Mouse (Mus musculus) kidney, embryonic 16.5 days (tissue): ENCODE results near the gene Zfp36l1. TPM values are rescaled to one million over a fixed set of nuclear protein-coding genes. Genes with fewer than 3 reads are reported as not detected.

ENCODE experiments used
- ATAC-seq: fragments of 200-750 bp; cut with Nextera tagmentation; 2 replicates; pipeline ENCODE4 v1.8.0; 2017; ENCODE audit warnings: moderate TSS enrichment; ENCODE audit not compliant: low FRiP score, low TSS enrichment
- H3K27ac ChIP-seq: fragments of 300-500 bp; sonication (generic); 2 replicates; pipeline ENCODE4 v1.5.1; 2014; ENCODE audit warnings: low read length
- H3K27me3 ChIP-seq: fragments of 300-500 bp; sonication (generic); 2 replicates; pipeline ENCODE4 v1.6.1; 2014; ENCODE audit warnings: low read length, control low read depth, mixed read lengths; ENCODE audit not compliant: insufficient read depth
- H3K36me3 ChIP-seq: fragments of 300-500 bp; sonication (generic); 2 replicates; pipeline ENCODE4 v1.6.1; 2014; ENCODE audit warnings: low read length, control low read depth, mixed read lengths; ENCODE audit not compliant: insufficient read depth
- H3K4me1 ChIP-seq: fragments of 300-500 bp; sonication (generic); 2 replicates; pipeline ENCODE4 v1.6.1; 2014; ENCODE audit warnings: low read length, control low read depth, mixed read lengths; ENCODE audit not compliant: insufficient read depth
- H3K4me2 ChIP-seq: fragments of 300-500 bp; sonication (generic); replicated peaks from 2 replicates; pipeline ENCODE4 v1.6.1; 2014; ENCODE audit warnings: low read depth, low read length
- H3K4me3 ChIP-seq: fragments of 300-500 bp; sonication (generic); 2 replicates; pipeline ENCODE4 v1.5.1; 2014; ENCODE audit warnings: mild to moderate bottlenecking, low read length
- H3K9ac ChIP-seq: fragments of 300-500 bp; sonication (generic); replicated peaks from 2 replicates; pipeline ENCODE4 v1.6.1; 2014; ENCODE audit warnings: low read length
- H3K9me3 ChIP-seq: fragments of 300-500 bp; sonication (generic); 2 replicates; pipeline ENCODE4 v1.6.1; 2016; ENCODE audit warnings: low read length, control low read depth
- WGBS: fragments of 180-500 bp; shearing (Covaris S2); extraction: QIAGEN DNeasy Blood & Tissue Kit; methylation state at CpG from one replicate; pipeline ENCODE4 v1.1.7; 2014; 5-methylcytosine and 5-hydroxymethylcytosine counted together
- polyA plus RNA-seq: library from polyadenylated mRNA; unstranded; fragments of >200 nt; fragmentation: Nextera tagmentation; extraction: Ambion mirVana; gene quantifications from 2 replicates; pipeline ENCODE4 v1.2.1, GENCODE M21; 2015

The Zfp36l1 gene
- polyA plus RNA-seq, 1 experiment from 2014 or later: 130 TPM

DNA sequence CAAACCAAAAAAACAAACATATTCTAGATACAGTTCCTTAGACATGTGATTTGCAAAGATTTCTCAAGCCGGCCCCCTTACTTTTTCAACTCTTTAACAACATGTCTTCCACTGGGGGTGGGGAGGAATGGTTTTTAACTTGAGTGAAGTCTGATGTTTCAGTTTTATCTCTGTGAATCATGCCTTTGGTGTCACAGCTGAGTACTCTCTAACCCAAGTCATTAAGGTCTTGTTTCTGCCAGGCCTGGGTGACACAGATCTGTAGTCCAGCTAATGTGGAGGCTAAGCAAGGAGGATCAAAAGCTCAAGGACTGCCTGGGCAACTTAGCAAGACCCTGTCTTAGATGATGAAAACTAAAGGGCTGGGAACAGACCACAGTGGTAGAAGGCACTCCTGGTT, 5.8 kb upstream of the Zfp36l1 start:
- peak overlapping the region; percentile 83 for H3K27ac ChIP-seq

DNA sequence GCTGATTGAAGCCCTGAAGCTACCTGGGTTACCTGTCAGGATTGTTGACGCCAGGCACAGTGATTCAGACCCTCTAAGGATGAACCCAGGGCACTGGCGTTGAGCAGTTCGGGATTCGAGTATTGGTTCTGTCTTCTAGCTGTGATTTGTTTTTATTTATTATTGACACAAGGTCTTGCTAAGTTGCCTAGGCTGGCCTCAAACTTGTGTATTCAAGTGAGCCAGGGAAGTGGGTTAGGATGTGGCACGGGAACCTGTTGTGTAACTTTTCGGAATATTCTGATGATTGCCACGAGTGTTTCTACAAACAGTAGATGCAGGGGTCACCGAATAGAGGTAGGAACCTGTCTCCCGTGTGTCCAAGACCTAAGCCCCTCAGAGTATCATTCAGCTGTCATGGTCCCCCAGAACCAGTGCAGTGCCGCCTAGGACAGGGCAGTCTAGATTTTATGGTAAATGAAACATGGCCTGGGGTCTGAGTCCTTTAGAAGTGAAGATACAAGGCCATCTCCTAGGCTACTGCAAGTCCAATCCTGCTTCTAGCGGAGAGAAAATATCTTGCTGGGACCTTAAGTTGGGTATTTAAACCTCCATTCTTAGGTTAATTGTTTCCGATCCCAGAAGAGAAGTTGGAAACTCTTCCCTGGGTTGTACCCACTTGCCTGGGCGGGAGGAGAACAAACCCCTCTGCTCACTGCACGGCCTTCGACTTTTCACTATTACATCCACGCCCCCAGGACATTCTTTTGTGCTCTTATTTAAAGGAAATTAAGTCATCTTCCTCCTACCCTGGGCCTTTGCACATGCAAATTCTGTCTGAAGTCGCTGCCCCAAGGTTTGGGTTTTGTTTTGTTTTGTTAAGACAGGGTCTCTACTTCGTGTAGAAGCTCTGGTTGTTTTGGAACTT, 3.6 kb upstream of the Zfp36l1 start:
- Histone ChIP-seq H3K9me3 (peaks cover 5% of the 10 kb centered on the region), H3K4me1 (peaks cover 35% of the 10 kb centered on the region), H3K4me2 (peak overlapping the region; percentile 90), H3K9ac (peak overlapping the region; percentile 92), H3K27ac (peak overlapping the region; percentile 100), H3K4me3 (peak overlapping the region; percentile 94), H3K27me3 (no peaks in the 10 kb centered on the region), H3K36me3 (peaks cover 16% of the 10 kb centered on the region)
- no peak for ATAC-seq
- 43% methylated on average over 18 of the region's 18 CpGs for WGBS

More for the DNA sequence above, 5.8 kb upstream of the Zfp36l1 start:
- Histone ChIP-seq H3K4me1 (peaks cover 49% of the 10 kb centered on the region), H3K9ac (no peak overlapping the region; the same call in 1 of the 2 replicates), H3K9me3 (peaks cover 5% of the 10 kb centered on the region), H3K27me3 (no peaks in the 10 kb centered on the region), H3K4me2 (no peak overlapping the region), H3K36me3 (peaks cover 16% of the 10 kb centered on the region), H3K4me3 (no peak overlapping the region)
- WGBS: 43% methylated on average over 1 of the region's 1 CpGs
- ATAC-seq: no peak

DNA sequence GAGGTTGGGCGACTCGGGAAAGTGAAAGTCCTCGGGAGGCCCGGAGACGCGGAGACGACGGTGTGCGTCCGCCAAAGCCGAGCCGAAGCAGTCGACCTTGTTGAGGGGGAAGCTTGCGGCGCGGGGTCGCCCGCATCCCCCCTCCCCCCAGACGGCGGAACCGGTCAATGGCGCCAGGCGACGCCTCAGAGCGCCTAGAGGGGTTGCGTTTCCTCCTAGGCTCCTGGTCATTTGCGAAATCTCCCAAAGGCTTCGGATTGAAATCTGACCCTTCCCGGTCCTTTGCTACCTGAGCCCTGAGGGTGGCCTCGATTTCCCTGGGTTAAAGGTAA, 3.0 kb upstream of the Zfp36l1 start:
- WGBS: 0% methylated on average over 29 of the region's 30 CpGs
- Histone ChIP-seq H3K4me2 (peak overlapping the region; percentile 90), H3K27ac (peak overlapping the region; percentile 100), H3K27me3 (no peaks in the 10 kb centered on the region), H3K36me3 (peaks cover 15% of the 10 kb centered on the region), H3K4me1 (peaks cover 35% of the 10 kb centered on the region), H3K9me3 (peaks cover 5% of the 10 kb centered on the region), H3K9ac (peak overlapping the region; percentile 92), H3K4me3 (peak overlapping the region; percentile 94)
- ATAC-seq: no peak; the same call in 1 of the 2 replicates

DNA sequence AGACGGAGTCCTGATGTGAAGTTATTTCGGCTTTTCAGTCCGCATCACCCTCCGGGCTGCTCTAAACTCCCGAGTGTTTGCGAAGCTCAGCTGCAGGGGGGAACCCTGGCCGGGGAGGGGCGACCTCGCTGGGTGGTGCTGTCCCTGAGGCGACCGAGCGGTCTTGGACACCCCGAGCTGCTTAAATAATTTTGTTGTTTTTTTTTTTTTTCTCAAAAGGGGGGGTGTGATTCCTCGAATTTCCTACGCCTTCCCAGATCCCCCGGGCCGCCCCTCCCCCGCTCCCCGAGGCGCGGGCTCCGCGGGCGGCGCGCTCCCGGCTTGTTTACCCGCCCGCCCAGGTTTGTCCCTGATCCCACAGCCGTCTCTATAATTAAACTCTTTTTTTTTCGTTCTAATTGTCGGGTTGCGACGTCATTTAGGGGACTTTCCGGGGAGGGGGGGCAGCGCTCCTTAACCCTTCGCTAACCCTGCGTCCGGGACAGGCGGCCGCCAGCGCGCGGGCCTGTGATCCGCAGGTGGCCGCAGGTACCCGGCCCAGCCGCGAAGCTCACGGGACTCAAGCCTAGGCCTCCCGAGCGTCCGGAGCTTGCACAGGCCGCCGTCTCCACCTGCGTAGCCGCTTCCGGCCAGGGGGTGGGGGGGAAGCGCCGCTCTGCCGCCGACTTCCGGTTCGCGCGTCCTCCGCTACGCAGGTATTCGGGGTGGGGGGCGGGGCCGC, 2.5 kb upstream of the Zfp36l1 start:
- Histone ChIP-seq H3K9me3 (peaks cover under 1% of the 10 kb centered on the region), H3K9ac (peak overlapping the region; percentile 92), H3K4me2 (peak overlapping the region; percentile 90), H3K4me3 (peak overlapping the region; percentile 94), H3K27me3 (no peaks in the 10 kb centered on the region), H3K36me3 (peaks cover 10% of the 10 kb centered on the region), H3K27ac (peak overlapping the region; percentile 100), H3K4me1 (peaks cover 35% of the 10 kb centered on the region)
- WGBS: under 1% methylated on average over 70 of the region's 71 CpGs
- peak; percentile 69 for ATAC-seq

DNA sequence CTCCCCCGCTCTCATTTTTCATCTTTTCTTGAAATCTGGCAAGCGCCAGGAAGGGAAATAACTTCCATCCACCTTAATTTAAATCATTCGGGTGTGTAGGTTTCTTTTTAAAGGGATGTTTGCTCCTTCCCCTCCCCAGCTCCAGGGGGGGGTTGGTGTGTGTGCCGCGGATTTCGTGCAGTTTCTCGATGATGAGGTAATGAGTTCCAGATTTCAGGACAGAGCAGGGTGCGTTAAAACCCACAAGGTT, 2.0 kb upstream of the Zfp36l1 start:
- peak overlapping the region; percentile 94 for H3K4me3 ChIP-seq
- 0% methylated on average over 8 of the region's 8 CpGs for WGBS
- H3K27me3 ChIP-seq: no peaks in the 10 kb centered on the region
- peak overlapping the region; percentile 100 for H3K27ac ChIP-seq
- no peaks in the 10 kb centered on the region for H3K9me3 ChIP-seq
- H3K4me2 ChIP-seq: peak overlapping the region; percentile 90
- no peak for ATAC-seq
- peaks cover 35% of the 10 kb centered on the region for H3K4me1 ChIP-seq
- peaks cover 8% of the 10 kb centered on the region for H3K36me3 ChIP-seq
- peak overlapping the region; percentile 92 for H3K9ac ChIP-seq

DNA sequence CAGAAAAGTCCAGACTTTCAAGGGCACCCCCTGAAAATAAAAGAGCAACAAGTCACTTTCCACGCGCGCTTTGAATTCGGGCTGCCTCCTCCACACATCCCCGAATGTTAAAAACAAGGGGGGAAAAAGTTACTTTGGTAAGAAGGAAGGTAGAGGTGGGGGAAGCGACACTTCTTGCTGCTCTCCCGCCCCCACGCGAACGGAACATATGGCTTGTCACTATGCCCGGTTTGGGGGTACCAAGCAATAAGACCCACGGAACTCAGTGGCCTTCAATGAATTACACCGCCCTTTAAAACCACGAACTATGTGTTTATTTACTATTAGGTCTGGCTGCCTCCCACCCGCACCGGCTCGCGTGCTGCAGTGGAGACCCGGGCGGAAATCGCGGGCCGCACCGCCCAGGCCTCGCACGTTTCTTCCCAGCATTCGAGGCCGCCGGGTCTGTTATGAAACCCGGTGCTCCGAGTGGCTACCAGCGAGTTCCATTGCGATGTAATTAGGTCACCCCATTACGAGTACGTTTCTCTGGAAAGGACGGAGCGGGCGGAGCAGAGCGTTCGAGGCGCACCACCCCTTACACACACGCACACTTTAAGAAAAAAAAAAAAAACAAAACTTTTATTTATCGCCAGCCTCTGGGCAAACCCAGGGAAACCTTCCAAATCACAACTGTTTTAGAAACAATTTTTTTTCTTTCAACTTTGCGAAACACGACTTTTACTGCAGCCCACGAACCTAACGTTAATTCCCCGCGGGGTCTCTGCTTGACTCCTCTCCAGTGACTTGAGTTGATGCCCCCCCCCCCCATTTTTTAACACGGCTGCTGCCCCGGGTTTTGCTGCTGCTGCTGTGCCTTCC, 1.4 kb upstream of the Zfp36l1 start:
- H3K4me2 ChIP-seq: peak overlapping the region; percentile 90
- H3K4me3 ChIP-seq: peak overlapping the region; percentile 94
- H3K9ac ChIP-seq: peak overlapping the region; percentile 92
- WGBS: under 1% methylated on average over 51 of the region's 51 CpGs
- H3K27me3 ChIP-seq: no peaks in the 10 kb centered on the region
- peaks cover 31% of the 10 kb centered on the region for H3K4me1 ChIP-seq
- no peaks in the 10 kb centered on the region for H3K9me3 ChIP-seq
- peak; percentile 3; the same call in 1 of the 2 replicates for ATAC-seq
- H3K27ac ChIP-seq: peak overlapping the region; percentile 100
- H3K36me3 ChIP-seq: peaks cover 12% of the 10 kb centered on the region

DNA sequence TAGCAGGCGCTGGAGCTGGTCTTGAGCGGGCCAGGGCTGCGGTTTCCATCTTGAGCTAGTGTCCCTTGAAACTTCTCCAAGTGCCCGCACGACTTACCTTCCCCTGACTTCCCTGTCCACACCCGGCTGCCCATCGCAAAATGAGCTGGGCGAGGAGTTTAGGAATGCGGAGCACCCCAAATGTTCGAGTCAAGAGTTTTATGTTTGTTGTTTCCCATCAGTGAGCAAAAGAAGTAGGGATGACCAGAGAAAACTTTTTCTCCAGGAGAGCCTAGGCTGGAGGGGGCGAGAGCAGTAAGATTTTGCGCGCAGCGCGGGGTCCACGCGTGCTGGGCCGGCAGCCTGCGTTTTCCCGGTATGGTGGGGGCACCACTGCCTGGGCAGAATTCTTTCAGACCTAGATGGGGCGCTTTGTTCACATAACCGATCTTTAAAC, 791 bp upstream of the Zfp36l1 start:
- no peak; the same call in 1 of the 2 replicates for ATAC-seq

DNA sequence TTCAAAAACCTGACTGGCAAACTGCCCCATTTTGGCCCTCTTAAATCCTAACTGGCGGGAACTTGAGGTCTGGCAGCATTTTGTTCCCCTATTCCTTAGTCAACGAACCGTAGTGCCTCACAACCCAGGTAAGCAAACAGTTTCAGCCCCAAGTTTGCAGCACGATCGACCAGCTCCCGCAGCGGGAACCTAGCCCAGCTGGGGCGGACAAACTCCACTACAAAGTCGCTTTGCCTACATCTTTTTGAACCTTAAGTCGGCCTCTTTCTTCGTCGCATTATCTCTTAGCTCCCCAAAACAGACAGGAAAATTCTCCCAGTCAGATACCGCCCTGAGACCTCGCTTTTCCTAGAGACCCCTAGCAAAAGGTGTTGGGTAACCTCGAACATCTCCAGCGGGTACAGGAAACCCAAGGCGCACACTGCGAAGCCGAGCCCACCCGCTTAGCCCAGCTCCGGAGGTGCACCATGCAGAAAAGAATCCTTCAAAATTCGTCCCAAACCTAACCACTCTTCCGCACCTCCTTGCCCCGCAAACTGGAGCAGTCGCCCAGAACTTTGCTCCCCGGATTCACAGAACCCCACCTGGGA, 647 bp downstream of the Zfp36l1 start:
- no peaks in the 10 kb centered on the region for H3K9me3 ChIP-seq
- no peaks in the 10 kb centered on the region for H3K27me3 ChIP-seq
- under 1% methylated on average over 26 of the region's 26 CpGs for WGBS
- H3K9ac ChIP-seq: peak overlapping the region; percentile 99
- no peak for ATAC-seq
- H3K4me2 ChIP-seq: peak overlapping the region; percentile 88
- H3K36me3 ChIP-seq: peaks cover 22% of the 10 kb centered on the region
- H3K4me3 ChIP-seq: peak overlapping the region; percentile 94
- peak overlapping the region; percentile 100 for H3K27ac ChIP-seq
- H3K4me1 ChIP-seq: peaks cover 20% of the 10 kb centered on the region

More for the DNA sequence above, 791 bp upstream of the Zfp36l1 start:
- peak overlapping the region; percentile 92 for H3K9ac ChIP-seq
- WGBS: under 1% methylated on average over 22 of the region's 22 CpGs
- peak overlapping the region; percentile 100 for H3K27ac ChIP-seq
- H3K36me3 ChIP-seq: peaks cover 17% of the 10 kb centered on the region
- no peaks in the 10 kb centered on the region for H3K27me3 ChIP-seq
- H3K4me3 ChIP-seq: peak overlapping the region; percentile 94
- H3K9me3 ChIP-seq: no peaks in the 10 kb centered on the region
- peak overlapping the region; percentile 90 for H3K4me2 ChIP-seq
- peaks cover 26% of the 10 kb centered on the region for H3K4me1 ChIP-seq
